Mouse (Mus musculus) forebrain, embryonic 15.5 days (tissue): ENCODE measurements around the gene Rasl10a. TPM values are rescaled to one million over a fixed set of nuclear protein-coding genes. Genes with fewer than 3 reads are reported as not detected.

Experiments
- ATAC-seq: fragments of 200-750 bp; cut with Nextera tagmentation; replicated peaks from 2 replicates; pipeline ENCODE4 v1.8.0; 2017; ENCODE audit warnings: mild to moderate bottlenecking, moderate TSS enrichment, moderate library complexity
- H3K27ac ChIP-seq: fragments of 300-500 bp; sonication (generic); replicated peaks from 2 replicates; pipeline ENCODE4 v1.5.1; 2015; ENCODE audit warnings: mild to moderate bottlenecking, inconsistent platforms
- H3K27me3 ChIP-seq: fragments of 300-500 bp; sonication (generic); 2 replicates; pipeline ENCODE4 v1.6.1; 2015; ENCODE audit warnings: inconsistent platforms
- H3K36me3 ChIP-seq: fragments of 300-500 bp; sonication (generic); 2 replicates; pipeline ENCODE4 v1.6.1; 2015; ENCODE audit warnings: mild to moderate bottlenecking, inconsistent platforms
- H3K4me1 ChIP-seq: fragments of 300-500 bp; sonication (generic); 2 replicates; pipeline ENCODE4 v1.6.1; 2015; ENCODE audit warnings: inconsistent platforms
- H3K4me2 ChIP-seq: fragments of 300-500 bp; sonication (generic); replicated peaks from 2 replicates; pipeline ENCODE4 v1.6.1; 2015; ENCODE audit warnings: mild to moderate bottlenecking, inconsistent platforms
- H3K4me3 ChIP-seq: fragments of 300-500 bp; sonication (generic); 2 replicates; pipeline ENCODE4 v1.5.1; 2015; ENCODE audit warnings: mild to moderate bottlenecking, inconsistent platforms
- H3K9ac ChIP-seq: fragments of 300-500 bp; sonication (generic); replicated peaks from 2 replicates; pipeline ENCODE4 v1.6.1; 2015; ENCODE audit warnings: mild to moderate bottlenecking, inconsistent platforms
- H3K9me3 ChIP-seq: fragments of 300-500 bp; sonication (generic); 2 replicates; pipeline ENCODE4 v1.6.1; 2016; ENCODE audit warnings: inconsistent platforms
- WGBS: fragments of 180-500 bp; shearing (Covaris S2); methylation state at CpG from one replicate; pipeline ENCODE4 v1.1.7; 2015; ENCODE audit warnings: mixed read lengths; 5-methylcytosine and 5-hydroxymethylcytosine counted together
- polyA plus RNA-seq: library from polyadenylated mRNA; unstranded; fragments of >200 nt; fragmentation: Nextera tagmentation; extraction: Ambion mirVana; gene quantifications from 2 replicates; pipeline ENCODE4 v1.2.1, GENCODE M21; 2015

The Rasl10a gene
- polyA plus RNA-seq, 1 experiment from 2014 or later = 0.56 TPM

- ATAC-seq = no peak; the same call in 1 of the 2 replicates
- WGBS = under 1% methylated on average over 44 of the region's 44 CpGs
- H3K9ac ChIP-seq = peak overlapping the region; percentile 88
Observed at GRCm38 (mm10) chr11:5098035-5098735, 40.3 kb downstream of the Rasl10a start.

GRCm38 (mm10) chr11:5098736-5099542 lies 41.0 kb downstream of the Rasl10a start, which contains the start of the genes Rhbdd3 and Ewsr1:
Gene Rhbdd3, plus strand, starts transcription at chr11:5098926.
Gene Ewsr1, minus strand, starts transcription at chr11:5099266.
- Histone ChIP-seq H3K4me1 (peaks cover 46% of the 10 kb centered on the region), H3K4me2 (peak within 1 kb of the TSS; percentile 93), H3K9me3 (no peaks in the 10 kb centered on the region), H3K9ac (peak within 1 kb of the TSS; percentile 88), H3K4me3 (peak within 1 kb of the TSS; percentile 73), H3K27me3 (no peaks in the 10 kb centered on the region), H3K27ac (peak within 1 kb of the TSS; percentile 99), H3K36me3 (0 out of 2 replicates have a peak, but pooled peaks cover 3% of the 10 kb centered on the region)
- ATAC-seq = peak; percentile 92
- under 1% methylated on average over 92 of the region's 92 CpGs for WGBS

More at GRCm38 (mm10) chr11:5098035-5098735, 40.3 kb downstream of the Rasl10a start:
- Histone ChIP-seq H3K27ac (peak overlapping the region; percentile 99), H3K4me3 (peak overlapping the region; percentile 73), H3K4me1 (peaks cover 47% of the 10 kb centered on the region), H3K9me3 (no peaks in the 10 kb centered on the region), H3K4me2 (peak overlapping the region; percentile 56), H3K27me3 (no peaks in the 10 kb centered on the region), H3K36me3 (no peaks in the 10 kb centered on the region)

- H3K4me2 ChIP-seq = peak overlapping the region; percentile 93
- H3K4me3 ChIP-seq = peak overlapping the region; percentile 73
- H3K27ac ChIP-seq = peak overlapping the region; percentile 99
- 0% methylated on average over 31 of the region's 31 CpGs for WGBS
- H3K9ac ChIP-seq = peak overlapping the region; percentile 88
- no peaks in the 10 kb centered on the region for H3K9me3 ChIP-seq
- peak; percentile 77 for ATAC-seq
- peaks cover 42% of the 10 kb centered on the region for H3K4me1 ChIP-seq
- no peaks in the 10 kb centered on the region for H3K27me3 ChIP-seq
- 0 out of 2 replicates have a peak, but pooled peaks cover 3% of the 10 kb centered on the region for H3K36me3 ChIP-seq
Observed at GRCm38 (mm10) chr11:5099576-5100183, 41.8 kb downstream of the Rasl10a start.

GRCm38 (mm10) chr11:5100283-5100682 lies 42.4 kb downstream of the Rasl10a start:
- 5% methylated on average over 7 of the region's 7 CpGs for WGBS
- peak overlapping the region; percentile 73 for H3K4me3 ChIP-seq
- no peaks in the 10 kb centered on the region for H3K9me3 ChIP-seq
- H3K9ac ChIP-seq = peak overlapping the region; percentile 88
- no peaks in the 10 kb centered on the region for H3K27me3 ChIP-seq
- H3K36me3 ChIP-seq = 0 out of 2 replicates have a peak, but pooled peaks cover 3% of the 10 kb centered on the region
- peak overlapping the region; percentile 99 for H3K27ac ChIP-seq
- H3K4me1 ChIP-seq = peaks cover 40% of the 10 kb centered on the region
- ATAC-seq = peak; percentile 11; the same call in 1 of the 2 replicates
- H3K4me2 ChIP-seq = peak overlapping the region; percentile 93

GRCm38 (mm10) chr11:5100801-5101200 lies 42.9 kb downstream of the Rasl10a start:
- Histone ChIP-seq H3K4me3 (peak overlapping the region; percentile 73), H3K27ac (peak overlapping the region; percentile 17; the same call in 1 of the 2 replicates), H3K27me3 (no peaks in the 10 kb centered on the region), H3K9me3 (no peaks in the 10 kb centered on the region), H3K9ac (no peak overlapping the region; the same call in 1 of the 2 replicates), H3K36me3 (0 out of 2 replicates have a peak, but pooled peaks cover 3% of the 10 kb centered on the region), H3K4me1 (peaks cover 35% of the 10 kb centered on the region), H3K4me2 (peak overlapping the region; percentile 93)
- no peak for ATAC-seq
- 60% methylated on average over 5 of the region's 5 CpGs for WGBS

GRCm38 (mm10) chr11:5101641-5102040 lies 43.7 kb downstream of the Rasl10a start:
- H3K4me2 ChIP-seq = no peak overlapping the region
- peaks cover 27% of the 10 kb centered on the region for H3K4me1 ChIP-seq
- H3K27me3 ChIP-seq = no peaks in the 10 kb centered on the region
- no peak overlapping the region for H3K27ac ChIP-seq
- no peaks in the 10 kb centered on the region for H3K9me3 ChIP-seq
- H3K9ac ChIP-seq = no peak overlapping the region
- WGBS = 87% methylated on average over 6 of the region's 6 CpGs
- no peak overlapping the region for H3K4me3 ChIP-seq
- ATAC-seq = no peak
- H3K36me3 ChIP-seq = 0 out of 2 replicates have a peak, but pooled peaks cover 3% of the 10 kb centered on the region

GRCm38 (mm10) chr11:5102384-5102783 lies 44.5 kb downstream of the Rasl10a start:
- WGBS = 91% methylated on average over 7 of the region's 7 CpGs
- peaks cover 19% of the 10 kb centered on the region for H3K4me1 ChIP-seq
- H3K4me3 ChIP-seq = no peak overlapping the region
- no peak overlapping the region for H3K27ac ChIP-seq
- no peaks in the 10 kb centered on the region for H3K27me3 ChIP-seq
- ATAC-seq = no peak
- H3K9ac ChIP-seq = no peak overlapping the region
- no peak overlapping the region for H3K4me2 ChIP-seq
- H3K36me3 ChIP-seq = 0 out of 2 replicates have a peak, but pooled peaks cover 3% of the 10 kb centered on the region
- H3K9me3 ChIP-seq = no peaks in the 10 kb centered on the region

GRCm38 (mm10) chr11:5103986-5104509 lies 46.1 kb downstream of the Rasl10a start:
- Histone ChIP-seq H3K9me3 (no peaks in the 10 kb centered on the region), H3K4me2 (no peak overlapping the region), H3K4me1 (peaks cover 16% of the 10 kb centered on the region), H3K27me3 (no peaks in the 10 kb centered on the region), H3K4me3 (no peak overlapping the region), H3K9ac (no peak overlapping the region), H3K36me3 (0 out of 2 replicates have a peak, but pooled peaks cover 3% of the 10 kb centered on the region), H3K27ac (no peak overlapping the region)
- 99% methylated on average over 4 of the region's 4 CpGs for WGBS
- no peak for ATAC-seq

- Histone ChIP-seq H3K4me2 (no peak overlapping the region), H3K27me3 (no peaks in the 10 kb centered on the region), H3K27ac (no peak overlapping the region), H3K36me3 (no peaks in the 10 kb centered on the region), H3K4me1 (0 out of 2 replicates have a peak, but pooled peaks cover 4% of the 10 kb centered on the region), H3K9ac (no peak overlapping the region), H3K9me3 (no peaks in the 10 kb centered on the region), H3K4me3 (no peak overlapping the region)
- ATAC-seq = no peak
- 71% methylated on average over 8 of the region's 8 CpGs for WGBS
Observed at GRCm38 (mm10) chr11:5109441-5109840, 51.5 kb downstream of the Rasl10a start.
